Mouse (Mus musculus): Measurements from ENCODE around the gene Ubc.
"Not testable (repeated sequence)": the region's sequence is repeated elsewhere in the genome, so short reads cannot be mapped to it uniquely, and the experiment has no call there.

The Ubc gene

DNA sequence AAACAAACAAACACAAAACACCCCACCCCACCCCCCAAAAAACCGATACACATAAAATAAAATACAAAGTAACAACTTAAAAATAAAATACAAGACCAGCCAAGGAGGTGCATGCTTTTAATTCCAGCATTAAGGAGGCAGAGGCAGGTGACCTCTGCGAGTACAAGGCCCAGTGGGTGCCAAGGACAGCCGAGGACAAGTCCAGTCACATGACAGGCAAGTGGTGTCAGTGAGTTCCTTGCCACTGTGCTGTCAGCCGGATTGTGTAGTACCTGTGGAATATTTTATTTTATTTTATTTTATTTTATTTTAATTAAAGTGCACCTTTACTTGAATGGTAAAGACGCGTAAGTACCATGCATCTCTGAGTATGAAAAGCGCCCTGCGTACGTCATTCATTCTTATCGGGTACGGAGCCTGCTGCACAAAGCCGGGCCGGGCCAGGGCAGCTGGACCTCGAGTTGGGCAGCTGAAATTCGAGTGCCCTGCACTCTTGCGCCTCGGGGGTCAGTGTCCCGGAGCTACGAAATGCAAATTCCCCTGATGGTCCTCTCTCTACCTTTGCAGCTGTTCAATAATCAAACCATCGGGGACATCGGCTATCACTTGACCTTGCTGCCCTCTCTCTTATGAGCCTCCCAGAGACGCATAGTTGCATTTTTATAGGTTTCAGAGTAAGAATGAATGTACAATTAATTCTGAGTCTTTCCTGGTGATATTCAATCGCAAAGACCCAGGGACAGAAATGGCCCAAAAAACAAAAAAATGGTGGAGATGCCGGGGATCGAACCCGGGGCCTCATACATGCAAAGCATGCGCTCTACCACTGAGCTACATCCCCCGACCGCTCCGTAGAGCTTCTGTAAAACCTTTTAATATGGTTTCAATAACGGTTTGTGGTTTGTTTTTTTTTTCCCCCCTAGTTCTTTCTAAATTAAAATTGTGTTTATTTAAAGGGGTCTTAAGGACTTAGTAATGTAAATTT lies 13.8 kb upstream of the Ubc start:
- DNase-seq, result peak; percentile 61

DNA sequence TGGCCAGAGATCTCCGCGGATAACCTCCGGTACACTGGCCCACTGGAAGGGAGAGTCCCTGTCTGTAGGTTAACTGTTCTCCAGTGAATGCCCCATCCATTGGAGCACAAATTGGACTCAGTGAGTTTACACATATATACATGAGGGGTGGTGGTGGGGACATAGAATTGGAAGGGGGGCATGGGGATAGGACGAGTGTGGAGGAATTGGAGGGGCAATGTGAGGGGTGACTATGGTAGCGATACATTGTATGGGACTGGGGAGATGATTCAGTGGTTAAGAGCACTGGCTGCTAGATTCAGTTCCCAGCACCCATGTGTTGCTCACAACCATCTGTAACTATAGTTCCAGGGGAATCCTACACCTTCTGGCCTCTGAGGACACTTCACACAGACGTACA lies 13.0 kb upstream of the Ubc start:
- no peak for DNase-seq

GRCm38 (mm10) chr5:125402476-125402875 lies 12.5 kb upstream of the Ubc start:
- no peak for DNase-seq

GRCm38 (mm10) chr5:125400903-125401302 lies 10.9 kb upstream of the Ubc start:
- no peak for DNase-seq

DNA sequence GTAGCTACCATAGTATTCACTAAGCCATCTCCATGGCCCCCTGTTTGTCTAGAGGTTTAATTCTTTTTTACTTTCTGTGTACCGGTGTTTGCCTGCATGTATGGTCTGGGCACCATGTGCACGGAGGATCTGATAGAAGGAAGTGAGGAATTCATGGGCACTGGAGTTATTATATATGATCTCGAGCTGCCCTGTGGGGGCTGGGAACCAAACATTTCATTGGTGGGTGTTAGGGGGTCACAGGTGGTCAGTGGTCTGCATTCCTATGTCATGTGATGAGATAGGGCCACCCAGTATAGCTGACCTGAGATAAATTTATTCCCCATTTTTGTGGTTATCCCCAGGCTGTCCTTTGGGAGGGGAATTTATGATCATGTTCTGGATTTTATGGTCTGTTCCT lies 5.0 kb upstream of the Ubc start:
- DNase-seq, result no peak

DNA sequence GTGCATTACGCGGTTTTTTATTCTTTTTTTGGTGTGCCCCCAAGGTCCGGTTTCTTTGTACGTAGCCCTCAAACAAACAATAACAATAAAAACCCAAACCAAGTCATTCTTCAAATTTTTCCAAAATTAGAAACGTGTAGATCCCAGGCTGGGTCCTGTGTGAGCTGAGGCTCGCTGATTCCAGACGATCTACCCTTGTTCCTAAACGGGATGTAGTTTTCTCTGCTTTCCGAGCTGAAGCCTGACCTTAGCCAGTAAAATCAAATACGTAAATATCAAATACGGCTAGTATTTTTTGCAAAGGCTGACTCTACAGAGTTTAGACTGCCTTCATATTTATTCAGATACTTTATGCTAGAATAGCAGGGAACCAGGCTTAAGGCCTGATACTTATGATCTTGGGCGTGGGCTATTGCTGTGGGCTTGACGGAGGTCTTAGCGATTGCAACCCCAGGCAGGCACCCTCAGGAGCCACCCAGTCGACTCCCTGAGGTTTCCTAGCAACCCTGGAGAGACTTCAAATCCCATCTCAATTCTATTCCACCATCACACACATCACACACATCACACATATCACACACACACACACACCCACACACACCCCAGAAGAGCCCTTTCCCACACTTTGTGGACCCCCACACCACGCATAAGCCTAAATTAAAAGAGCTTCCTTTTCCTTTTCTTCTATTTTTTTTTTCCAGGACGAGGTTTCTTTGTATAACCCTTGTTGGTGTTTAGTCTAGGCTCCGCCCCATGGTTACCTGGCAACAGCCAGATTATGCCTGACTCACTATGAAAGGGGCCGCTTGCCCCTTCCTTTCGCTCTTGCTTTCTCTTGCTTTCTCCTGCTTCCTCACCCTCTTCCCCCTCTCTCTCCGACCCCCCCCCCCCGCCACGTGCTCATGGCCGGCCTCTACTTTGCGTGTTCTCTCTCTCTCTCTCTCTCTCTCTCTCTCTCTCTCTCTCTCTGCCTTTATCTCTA lies 3.9 kb upstream of the Ubc start:
- peak; percentile 68 for DNase-seq

DNA sequence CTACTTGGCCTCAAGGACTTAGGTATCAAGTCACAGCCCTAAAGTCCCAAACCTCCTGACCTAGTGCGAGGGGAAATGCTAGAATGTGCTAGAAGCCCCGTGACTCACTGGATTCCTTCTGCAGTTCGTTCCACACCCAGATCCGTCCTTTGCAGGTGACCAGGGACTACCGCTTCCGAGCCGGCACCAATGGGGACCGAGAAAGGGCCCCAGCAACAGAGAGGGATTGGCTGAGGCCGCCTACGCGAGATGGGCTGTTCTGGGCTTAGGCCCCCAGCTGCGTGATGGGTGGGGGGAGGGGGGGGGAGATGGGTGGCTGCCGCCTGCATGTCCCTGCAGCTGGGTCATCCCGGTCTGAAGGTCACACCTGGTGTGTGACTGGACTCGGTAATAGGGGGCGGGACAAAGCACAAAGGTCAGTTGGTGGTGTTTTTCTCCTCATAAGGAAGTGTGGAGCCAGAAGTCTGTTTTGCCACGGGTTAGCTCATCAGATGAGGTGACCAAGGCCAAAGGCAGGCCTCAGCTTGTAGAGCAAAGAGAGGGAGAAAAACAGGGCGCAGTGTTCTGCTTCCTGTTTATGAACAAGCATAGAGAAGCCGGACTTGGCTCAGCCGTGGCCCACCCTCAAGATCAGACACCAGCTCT lies 3.1 kb upstream of the Ubc start:
- DNase-seq, result peak; percentile 94

DNA sequence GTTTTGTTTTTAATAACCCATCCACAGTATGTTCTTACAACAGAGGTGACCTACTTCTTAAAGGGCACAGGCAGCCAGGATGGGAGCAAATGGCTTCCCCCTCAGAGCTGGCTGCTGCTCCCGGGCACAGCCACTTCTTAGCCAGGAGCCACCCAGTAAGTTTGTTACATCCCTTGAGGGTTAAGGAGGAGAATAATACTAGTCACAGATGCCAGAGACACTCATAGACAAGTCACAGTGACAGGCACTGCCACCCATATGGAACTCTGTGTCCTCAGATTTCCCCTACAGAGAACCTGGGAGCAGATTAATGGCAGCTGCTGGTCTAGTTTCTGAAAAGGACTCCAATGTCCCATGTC lies 2.6 kb upstream of the Ubc start:
- no peak for DNase-seq

- DNase-seq, result not testable (repeated sequence)
These were observed 2.2 kb upstream of the Ubc start for GRCm38 (mm10) chr5:125392176-125392575.

DNA sequence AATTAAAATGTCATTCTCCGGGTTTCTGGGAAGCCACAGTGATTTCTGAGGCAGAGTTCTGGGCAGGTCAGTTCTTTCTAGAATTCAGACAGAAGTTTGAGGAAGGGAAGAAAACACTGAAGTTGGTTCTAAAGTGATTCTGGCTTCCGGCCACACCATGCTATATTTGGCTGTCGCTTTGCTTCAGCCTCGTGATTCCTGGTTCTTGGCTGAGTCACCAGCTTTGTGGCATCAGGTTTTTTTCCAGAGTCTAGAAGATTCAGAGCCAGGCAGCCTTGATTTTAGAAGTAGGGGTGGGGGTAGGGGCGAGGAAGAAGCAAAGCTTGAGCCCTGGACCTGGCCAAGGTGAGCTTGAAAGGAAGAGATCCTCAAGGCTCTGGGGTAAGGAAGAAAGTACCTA lies 1.6 kb upstream of the Ubc start:
- DNase-seq, result peak; percentile 84

DNA sequence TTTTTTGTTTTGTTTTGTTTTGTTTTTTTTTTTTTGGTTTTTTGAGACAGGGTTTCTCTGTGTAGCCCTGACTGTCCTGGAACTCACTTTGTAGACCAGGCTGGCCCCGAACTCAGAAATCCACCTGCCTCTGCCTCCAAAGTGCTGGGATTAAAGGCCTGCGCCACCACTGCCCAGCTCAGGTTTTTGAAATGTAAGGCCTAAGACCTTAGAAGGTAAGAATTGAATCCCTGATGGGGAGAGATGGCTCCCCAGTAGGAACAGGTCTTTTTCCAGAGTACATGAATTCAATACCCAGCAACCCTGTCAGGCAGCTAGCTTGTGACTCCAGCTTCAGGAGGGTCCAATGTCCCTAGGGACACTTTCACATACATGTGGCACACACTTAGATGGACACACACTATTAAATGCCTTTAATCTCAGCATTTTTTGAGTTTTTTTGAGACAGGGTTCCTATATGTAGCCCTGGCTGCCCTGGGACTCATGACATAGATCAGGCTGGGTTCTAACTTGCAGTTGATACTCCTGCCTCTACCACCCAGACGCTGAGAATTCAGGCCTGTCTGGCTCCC lies 990 bp upstream of the Ubc start:
- DNase-seq, result no peak

- peak; percentile 69 for DNase-seq
These were observed 847 bp downstream of the Ubc start, which contains the start of gene Gm10382 for GRCm38 (mm10) chr5:125389131-125389578. Gene Gm10382, plus strand, starts transcription at chr5:125389322.

DNA sequence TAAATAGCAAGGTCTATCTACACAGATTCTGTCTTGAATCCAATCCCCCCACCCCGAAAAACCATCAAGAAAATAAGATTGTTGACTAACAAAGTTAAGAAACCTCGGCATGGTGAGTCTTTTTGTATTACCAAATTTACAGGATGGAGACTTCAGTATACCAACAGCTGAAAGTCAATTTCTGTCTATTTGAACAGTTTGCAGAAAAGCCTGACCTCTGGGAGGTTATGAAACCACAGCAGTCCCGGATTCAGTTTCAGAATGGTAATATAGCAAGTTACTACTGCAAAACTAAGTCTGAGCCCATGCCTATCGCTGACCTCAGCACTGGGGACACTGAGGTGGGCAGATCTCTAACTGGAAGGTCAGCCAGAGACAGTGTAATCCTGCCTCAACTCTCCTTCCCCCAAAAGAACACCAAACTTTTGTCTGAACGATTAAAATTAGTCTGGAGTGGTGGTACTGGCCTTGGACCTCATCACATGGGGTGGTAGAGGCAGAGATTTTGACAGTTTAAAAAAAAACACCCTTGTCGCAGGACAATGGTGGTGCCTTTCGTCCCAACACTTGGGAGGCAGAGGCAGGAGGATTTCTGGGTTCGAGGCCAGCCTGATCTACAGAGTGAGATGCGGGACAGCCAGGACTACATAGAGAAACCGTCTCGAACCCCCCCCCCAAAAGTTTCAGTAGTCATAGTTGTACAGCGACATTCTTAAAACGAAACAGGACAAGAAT lies 1.5 kb downstream of the Ubc start:
- DNase-seq, result no peak

- not testable (repeated sequence) for DNase-seq
These were observed 2.7 kb downstream of the Ubc start for GRCm38 (mm10) chr5:125387295-125387694.

GRCm38 (mm10) chr5:125385215-125385940 lies 4.6 kb downstream of the Ubc start:
- no peak for DNase-seq

DNA sequence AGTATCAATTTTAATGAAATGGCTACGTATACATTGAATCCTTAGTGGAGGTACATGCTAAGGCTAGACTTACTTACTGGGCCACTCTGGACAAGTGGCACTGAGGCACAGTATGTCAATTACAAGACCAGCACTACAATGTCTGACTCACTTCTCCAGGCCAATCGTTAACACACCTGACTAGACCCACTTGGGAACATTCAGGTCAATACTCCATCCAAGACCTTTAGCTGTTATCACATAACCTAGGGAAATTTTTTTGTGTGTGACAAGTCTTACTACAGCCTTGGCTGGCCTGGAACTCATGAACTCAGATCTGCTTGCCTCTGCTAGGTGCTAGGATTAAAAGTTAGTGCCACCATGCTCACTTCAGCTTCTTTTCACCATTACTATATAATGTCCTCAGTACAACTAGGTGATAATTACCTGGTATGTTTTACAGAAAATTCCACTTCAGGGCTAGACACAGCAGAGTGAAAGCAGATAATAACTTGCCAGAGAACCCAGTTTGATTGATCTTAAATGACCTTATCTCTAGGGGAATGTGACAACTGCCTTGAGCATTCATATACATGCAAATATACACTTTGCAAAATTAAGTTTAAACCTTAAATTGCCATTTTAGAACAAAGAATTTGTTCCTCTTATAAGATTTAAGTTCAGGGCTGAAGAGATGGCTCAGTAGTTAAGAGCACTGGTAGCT lies 5.3 kb downstream of the Ubc start:
- DNase-seq, result no peak

- no peak for DNase-seq
These were observed 6.2 kb downstream of the Ubc start for GRCm38 (mm10) chr5:125383637-125384420.

DNA sequence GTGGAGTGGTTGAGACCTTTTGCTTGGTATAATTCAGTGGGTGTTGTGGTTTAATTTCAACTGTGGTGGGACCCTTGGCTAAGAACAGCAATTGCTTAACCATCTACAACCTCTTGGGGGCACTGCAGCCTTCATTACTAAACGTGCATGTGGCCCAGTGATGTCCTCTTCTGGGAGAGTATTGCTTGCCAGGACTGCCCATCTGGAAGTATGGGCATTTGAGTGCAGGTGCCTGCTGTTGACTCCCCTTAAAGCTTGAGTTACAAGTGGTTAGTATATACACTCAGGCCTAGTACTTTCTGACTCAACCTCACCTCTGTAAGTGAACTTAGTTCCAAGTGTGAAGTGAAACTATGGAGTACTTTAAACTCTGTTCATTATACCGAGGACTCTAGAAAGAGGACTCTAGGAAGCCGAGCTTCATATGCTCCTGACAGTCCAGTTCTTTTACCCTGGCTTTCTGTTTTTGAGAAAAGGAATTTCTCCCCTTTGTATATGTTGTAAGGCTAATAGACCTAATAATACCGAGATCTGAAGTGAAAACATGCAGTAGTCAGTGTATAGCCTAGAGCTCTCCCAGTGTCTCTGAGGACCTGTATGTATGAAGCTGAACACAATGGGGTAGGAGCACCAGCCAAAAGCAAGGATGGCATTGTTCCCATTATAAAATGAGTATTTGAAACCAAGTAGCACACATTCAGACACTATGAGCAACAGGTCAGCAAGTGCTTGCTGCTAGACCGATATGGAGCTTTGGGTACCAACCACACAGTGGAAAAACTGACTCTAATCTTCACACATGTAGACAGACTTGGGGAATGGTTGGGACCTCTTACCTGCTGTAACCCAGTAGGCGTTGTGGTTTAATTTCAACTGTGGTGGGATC lies 7.1 kb downstream of the Ubc start:
- peak; percentile 43 for DNase-seq

All from right cerebral cortex, postnatal 25 days (tissue).